Mouse (Mus musculus) lung, embryonic 16.5 days (tissue): ENCODE measurements at regions not wholly inside any gene's neighbourhood (a gene's known extent, or its start where the extent isn't known, plus 50 kb on each side); places are given as distances from the start of the nearest gene placed in this dataset.
A peak's percentile ranks its signal among the peaks of the same experiment; 100 is the strongest.

Experiments used
- ATAC-seq: fragments of 200-750 bp; cut with Nextera tagmentation; 2 replicates; pipeline ENCODE4 v1.8.0; 2017; ENCODE audit warnings: low read depth, mild to moderate bottlenecking, moderate library complexity
- H3K27ac ChIP-seq: fragments of 300-500 bp; sonication (generic); 2 replicates; pipeline ENCODE4 v1.5.1; 2014; ENCODE audit warnings: mild to moderate bottlenecking, control low read depth, low read length
- H3K27me3 ChIP-seq: fragments of 300-500 bp; sonication (generic); 2 replicates; pipeline ENCODE4 v1.6.1; 2014; ENCODE audit warnings: low read depth, low read length, mixed read lengths; ENCODE audit not compliant: control insufficient read depth, insufficient read depth
- H3K36me3 ChIP-seq: fragments of 300-500 bp; sonication (generic); 2 replicates; pipeline ENCODE4 v1.6.1; 2014; ENCODE audit warnings: low read length; ENCODE audit not compliant: control insufficient read depth, insufficient read depth
- H3K4me1 ChIP-seq: fragments of 300-500 bp; sonication (generic); replicated peaks from 2 replicates; pipeline ENCODE4 v1.6.1; 2014; ENCODE audit warnings: low read length, mixed read lengths; ENCODE audit not compliant: control insufficient read depth, insufficient read depth
- H3K4me2 ChIP-seq: fragments of 300-500 bp; sonication (generic); 2 replicates; pipeline ENCODE4 v1.6.1; 2014; ENCODE audit warnings: low read depth, low read length, control low read depth
- H3K4me3 ChIP-seq: fragments of 300-500 bp; sonication (generic); 2 replicates; pipeline ENCODE4 v1.5.1; 2014; ENCODE audit warnings: mild to moderate bottlenecking, low read length, control low read depth
- H3K9ac ChIP-seq: fragments of 300-500 bp; sonication (generic); 2 replicates; pipeline ENCODE4 v1.6.1; 2014; ENCODE audit warnings: low read length, control low read depth
- H3K9me3 ChIP-seq: fragments of 300-500 bp; sonication (generic); 2 replicates; pipeline ENCODE4 v1.6.1; 2016; ENCODE audit warnings: low read length; ENCODE audit not compliant: control insufficient read depth
- WGBS: fragments of 180-500 bp; shearing (Covaris S2); extraction: QIAGEN DNeasy Blood & Tissue Kit; methylation state at CpG from one replicate; pipeline ENCODE4 v1.1.7; 2014; 5-methylcytosine and 5-hydroxymethylcytosine counted together

DNA sequence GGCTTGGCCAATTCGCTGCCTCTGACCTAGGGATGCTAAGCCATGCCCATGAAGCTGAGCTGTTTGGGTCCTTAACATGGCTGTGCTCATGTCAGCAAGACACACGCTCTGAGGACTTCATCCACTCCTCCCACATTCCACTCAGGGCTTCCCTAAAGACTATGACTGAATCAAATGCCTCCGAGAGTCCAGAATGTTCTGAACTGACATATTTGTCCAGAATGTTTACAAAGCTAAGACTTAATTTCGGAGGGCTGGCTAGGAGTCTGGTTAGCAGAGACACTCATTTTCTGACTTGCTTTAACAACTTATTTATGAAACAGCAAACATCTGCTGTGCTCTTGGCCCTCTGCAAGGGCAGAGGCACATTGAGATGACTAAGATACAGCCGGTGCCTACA lies 78.5 kb downstream of the Tmsb4x start:
- H3K27me3 ChIP-seq: no peaks in the 10 kb centered on the region; the same call in none of the 2 replicates
- ATAC-seq: no peak
- H3K4me2 ChIP-seq: no peak overlapping the region
- H3K9me3 ChIP-seq: no peaks in the 10 kb centered on the region
- WGBS: 52% methylated on average over 5 of the region's 5 CpGs
- H3K27ac ChIP-seq: no peak overlapping the region
- no peak overlapping the region for H3K4me3 ChIP-seq
- H3K9ac ChIP-seq: no peak overlapping the region
- H3K4me1 ChIP-seq: no peaks in the 10 kb centered on the region
- H3K36me3 ChIP-seq: no peaks in the 10 kb centered on the region

DNA sequence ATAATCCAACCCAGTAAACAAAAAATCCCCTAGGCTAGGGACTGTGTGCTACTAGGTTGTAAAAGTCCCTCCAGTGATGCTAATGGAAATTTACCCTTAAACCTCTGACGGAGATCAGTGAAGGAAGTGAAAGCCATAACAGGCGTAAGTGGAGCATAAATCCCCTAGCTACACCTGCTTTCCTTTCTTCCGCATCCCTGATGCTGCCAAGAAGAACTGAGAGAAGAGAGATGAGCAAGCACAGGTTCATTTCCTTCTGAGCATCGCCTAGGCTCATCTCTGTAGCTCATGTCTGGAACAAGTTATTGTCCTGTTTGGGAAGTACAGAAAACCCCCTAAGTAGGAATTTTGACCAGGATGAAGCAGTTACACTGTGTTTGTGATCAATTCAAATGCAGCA lies 89.8 kb downstream of the Tmsb4x start:
- 87% methylated on average over 4 of the region's 4 CpGs for WGBS
- Histone ChIP-seq H3K27ac (no peak overlapping the region), H3K9me3 (no peaks in the 10 kb centered on the region), H3K4me3 (no peak overlapping the region), H3K4me1 (no peaks in the 10 kb centered on the region), H3K27me3 (peaks cover 9% of the 10 kb centered on the region), H3K9ac (no peak overlapping the region), H3K4me2 (no peak overlapping the region), H3K36me3 (no peaks in the 10 kb centered on the region)
- ATAC-seq: no peak

DNA sequence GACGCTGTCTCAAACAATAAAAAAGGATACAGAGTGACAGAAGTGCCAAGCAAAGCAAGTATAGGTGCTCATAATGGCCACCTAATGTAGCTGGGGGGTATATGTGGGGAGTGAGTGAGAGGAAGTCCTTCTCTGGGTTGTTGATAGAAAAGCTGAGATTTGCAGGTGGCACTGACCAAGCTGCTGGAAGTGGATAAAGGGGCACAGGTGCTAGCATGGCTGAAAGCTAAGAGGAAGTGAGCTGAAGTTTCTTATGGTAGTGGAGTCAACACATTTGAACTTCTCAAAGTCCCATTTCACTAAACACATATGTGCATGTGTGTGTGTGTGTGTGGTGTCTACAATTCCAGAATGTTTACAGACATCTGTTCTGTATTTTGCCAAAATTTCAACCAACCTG lies 94.0 kb downstream of the Tmsb4x start:
- H3K36me3 ChIP-seq: no peaks in the 10 kb centered on the region
- no peak overlapping the region for H3K4me2 ChIP-seq
- H3K27me3 ChIP-seq: peaks cover 7% of the 10 kb centered on the region
- no peaks in the 10 kb centered on the region for H3K9me3 ChIP-seq
- WGBS: 76% methylated on average over 1 of the region's 1 CpGs
- ATAC-seq: no peak
- no peak overlapping the region for H3K27ac ChIP-seq
- no peaks in the 10 kb centered on the region for H3K4me1 ChIP-seq
- H3K4me3 ChIP-seq: no peak overlapping the region
- H3K9ac ChIP-seq: no peak overlapping the region

DNA sequence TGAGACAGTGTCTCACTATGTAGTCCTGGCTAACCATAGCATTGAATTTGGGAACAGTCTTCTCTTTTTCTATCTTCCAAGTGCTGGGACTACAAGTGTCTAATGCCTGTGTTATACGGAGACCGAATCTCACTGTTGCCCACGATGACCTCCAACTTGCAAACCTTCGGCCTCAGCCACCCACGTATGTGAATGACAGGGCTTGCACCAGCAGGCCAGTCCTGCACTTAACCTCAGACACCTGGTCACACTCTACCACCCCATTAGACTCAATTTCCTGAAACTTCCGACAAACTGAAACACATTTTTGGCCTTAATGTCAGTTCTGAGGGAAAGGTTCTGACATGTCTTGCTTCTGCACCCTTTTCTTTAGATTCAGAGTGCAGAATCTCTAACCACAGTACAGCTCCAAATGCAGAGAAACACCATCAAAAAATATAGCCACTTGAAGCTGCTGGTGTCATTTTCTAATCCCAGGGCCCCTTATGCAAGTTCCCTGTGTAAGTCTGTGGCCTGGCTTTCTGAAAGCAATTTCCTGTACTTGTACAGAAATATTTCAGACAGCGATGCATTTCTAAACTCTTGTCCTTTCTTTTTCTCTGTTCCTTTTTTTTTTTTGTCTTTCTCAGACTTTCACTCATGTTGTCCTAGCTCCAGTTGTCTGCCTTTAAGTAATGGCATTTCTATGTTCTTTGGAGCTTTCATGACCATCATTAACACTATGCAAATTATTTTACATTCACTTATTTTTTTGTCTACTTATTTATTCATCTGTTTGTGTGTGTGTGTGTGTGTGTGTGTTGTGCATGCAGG lies 97.8 kb downstream of the Tmsb4x start:
- Histone ChIP-seq H3K9ac (no peak overlapping the region), H3K4me2 (no peak overlapping the region), H3K27me3 (peaks cover 5% of the 10 kb centered on the region), H3K27ac (no peak overlapping the region), H3K4me1 (no peaks in the 10 kb centered on the region), H3K9me3 (no peaks in the 10 kb centered on the region), H3K36me3 (no peaks in the 10 kb centered on the region), H3K4me3 (no peak overlapping the region)
- WGBS: 81% methylated on average over 7 of the region's 7 CpGs
- no peak for ATAC-seq

DNA sequence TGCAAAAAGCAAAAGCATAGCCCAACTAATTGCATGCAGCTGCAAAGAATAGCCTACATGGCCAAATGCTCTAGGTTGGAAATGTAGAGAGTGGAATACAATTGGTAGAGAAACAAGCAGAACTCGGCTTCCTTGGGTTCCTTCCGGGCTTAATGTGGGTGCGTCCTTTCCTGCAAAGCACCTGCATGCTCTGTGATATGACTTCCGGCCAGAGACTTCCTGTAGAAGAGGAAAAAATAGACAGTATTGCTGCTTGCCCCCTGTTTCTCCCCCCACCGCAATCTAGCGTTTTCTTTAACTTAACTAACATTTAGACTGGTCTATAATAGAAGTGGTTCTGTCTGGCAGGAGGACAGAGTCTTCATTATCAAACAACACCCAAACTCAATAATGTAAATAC lies 100.8 kb downstream of the Tmsb4x start:
- no peak overlapping the region for H3K4me2 ChIP-seq
- ATAC-seq: no peak
- 79% methylated on average over 6 of the region's 6 CpGs for WGBS
- H3K27ac ChIP-seq: no peak overlapping the region
- peaks cover 2% of the 10 kb centered on the region for H3K27me3 ChIP-seq
- no peak overlapping the region for H3K9ac ChIP-seq
- H3K9me3 ChIP-seq: no peaks in the 10 kb centered on the region
- H3K36me3 ChIP-seq: no peaks in the 10 kb centered on the region
- H3K4me1 ChIP-seq: no peaks in the 10 kb centered on the region
- H3K4me3 ChIP-seq: no peak overlapping the region

DNA sequence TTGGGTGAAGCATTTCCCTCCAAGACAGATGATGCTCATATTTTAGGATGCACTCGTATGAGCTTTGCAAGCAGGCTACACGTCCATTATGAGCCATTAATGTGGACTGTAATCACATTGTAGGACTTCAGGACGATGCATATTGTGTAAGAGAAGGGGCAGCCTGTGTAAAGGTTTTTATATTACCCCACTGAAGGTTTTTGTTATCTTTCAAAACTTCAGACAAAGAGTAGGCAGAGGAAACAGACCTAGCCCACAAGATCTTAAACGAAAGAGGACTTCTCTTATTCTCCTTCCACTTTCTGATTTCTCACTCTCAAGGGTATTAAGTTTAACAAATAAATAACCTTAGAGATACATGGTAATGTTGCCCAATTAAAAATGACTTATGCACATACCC lies 101.6 kb downstream of the Tmsb4x start:
- Histone ChIP-seq H3K4me1 (no peaks in the 10 kb centered on the region), H3K27me3 (peaks cover 2% of the 10 kb centered on the region), H3K4me3 (no peak overlapping the region), H3K4me2 (no peak overlapping the region), H3K36me3 (no peaks in the 10 kb centered on the region), H3K9me3 (no peaks in the 10 kb centered on the region), H3K27ac (no peak overlapping the region), H3K9ac (no peak overlapping the region)
- WGBS: 71% methylated on average over 4 of the region's 4 CpGs
- no peak for ATAC-seq

DNA sequence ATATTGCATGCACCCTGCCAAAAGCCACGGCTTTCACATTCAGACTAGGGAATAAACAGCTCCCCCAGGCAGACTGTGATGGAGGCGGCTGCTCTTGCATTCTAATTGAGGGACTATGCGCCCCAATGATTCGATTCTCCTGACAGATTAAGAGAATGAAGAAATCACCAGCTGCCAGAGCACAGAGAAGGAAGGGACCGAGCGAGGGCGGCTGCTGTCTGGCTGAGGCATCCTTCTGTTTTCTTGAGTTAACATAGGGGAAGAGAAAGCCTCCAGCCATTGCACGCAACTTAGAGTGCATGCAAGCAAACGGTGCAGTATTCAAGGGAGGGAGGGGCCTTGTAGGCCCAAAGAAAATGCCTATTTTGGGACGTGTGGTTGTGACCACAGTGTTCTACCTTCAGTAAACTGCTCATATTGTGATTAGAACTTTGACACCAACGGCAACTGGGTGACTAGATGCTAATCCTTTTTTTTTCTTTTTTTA lies 103.1 kb downstream of the Tmsb4x start:
- ATAC-seq: no peak
- no peaks in the 10 kb centered on the region for H3K9me3 ChIP-seq
- H3K4me3 ChIP-seq: no peak overlapping the region
- H3K27ac ChIP-seq: no peak overlapping the region
- WGBS: 72% methylated on average over 11 of the region's 11 CpGs
- H3K36me3 ChIP-seq: no peaks in the 10 kb centered on the region
- no peak overlapping the region for H3K9ac ChIP-seq
- H3K4me1 ChIP-seq: no peaks in the 10 kb centered on the region
- no peak overlapping the region for H3K4me2 ChIP-seq
- peaks cover 2% of the 10 kb centered on the region for H3K27me3 ChIP-seq

DNA sequence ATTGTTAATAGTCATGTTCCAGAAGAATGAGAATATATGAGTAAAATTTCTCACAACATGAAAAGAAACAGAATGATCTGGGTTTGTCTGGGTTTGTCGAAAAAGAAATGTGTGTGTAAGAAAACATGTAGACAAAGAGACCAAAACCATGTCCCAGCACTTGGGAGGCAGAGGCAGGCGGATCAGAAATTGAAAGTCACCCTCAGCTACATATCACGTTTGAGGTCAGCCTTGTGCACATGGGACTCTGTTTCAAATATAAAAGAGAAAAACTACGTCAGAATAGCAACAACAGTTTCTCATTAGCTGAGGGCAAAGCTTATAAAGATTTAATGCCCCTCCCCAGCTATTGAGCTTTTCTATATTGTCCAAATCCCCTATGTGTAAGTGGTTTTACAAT lies 103.8 kb downstream of the Tmsb4x start:
- no peak for ATAC-seq
- H3K27me3 ChIP-seq: peaks cover 2% of the 10 kb centered on the region
- H3K36me3 ChIP-seq: no peaks in the 10 kb centered on the region
- H3K27ac ChIP-seq: no peak overlapping the region
- no peak overlapping the region for H3K4me2 ChIP-seq
- no peaks in the 10 kb centered on the region for H3K4me1 ChIP-seq
- H3K4me3 ChIP-seq: no peak overlapping the region
- no peaks in the 10 kb centered on the region for H3K9me3 ChIP-seq
- WGBS: 79% methylated on average over 4 of the region's 4 CpGs
- no peak overlapping the region for H3K9ac ChIP-seq

DNA sequence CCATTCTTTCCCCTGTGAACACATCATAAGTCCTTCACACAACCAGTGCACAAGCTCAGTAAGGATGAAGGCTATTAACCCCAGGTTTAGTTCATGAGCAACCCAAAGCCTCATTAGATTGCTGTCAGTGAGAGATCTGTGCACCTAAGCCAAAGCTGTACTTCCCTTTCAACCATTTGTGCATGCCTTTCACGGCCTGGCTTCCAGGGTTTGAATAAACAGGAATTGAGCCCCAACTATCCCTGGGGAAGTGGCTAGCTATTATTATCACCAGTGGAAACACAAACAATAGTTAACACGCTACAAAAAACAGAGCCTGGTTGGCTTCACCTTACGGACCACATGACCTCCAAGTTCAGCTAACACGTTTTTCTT lies 104.9 kb downstream of the Tmsb4x start:
- H3K9me3 ChIP-seq: no peaks in the 10 kb centered on the region
- no peaks in the 10 kb centered on the region for H3K4me1 ChIP-seq
- ATAC-seq: no peak
- 54% methylated on average over 4 of the region's 4 CpGs for WGBS
- no peak overlapping the region for H3K4me3 ChIP-seq
- no peak overlapping the region for H3K9ac ChIP-seq
- no peaks in the 10 kb centered on the region for H3K36me3 ChIP-seq
- no peak overlapping the region for H3K4me2 ChIP-seq
- peaks cover 2% of the 10 kb centered on the region for H3K27me3 ChIP-seq
- peak overlapping the region; percentile 71 for H3K27ac ChIP-seq
